Mouse (Mus musculus) retina, postnatal 7 days (tissue): ENCODE measurements at regions not wholly inside any gene's neighbourhood (a gene's known extent, or its start where the extent isn't known, plus 50 kb on each side); places are given as distances from the start of the nearest gene placed in this dataset.
A peak's percentile ranks its signal among the peaks of the same experiment; 100 is the strongest.
"Not testable (repeated sequence)": the region's sequence is repeated elsewhere in the genome, so short reads cannot be mapped to it uniquely, and the experiment has no call there.

Source experiments
- DNase-seq: peaks from one replicate; pipeline ENCODE4 v3.0.0-alpha.2; 2012; ENCODE audit warnings: low read depth, low spot score

DNA sequence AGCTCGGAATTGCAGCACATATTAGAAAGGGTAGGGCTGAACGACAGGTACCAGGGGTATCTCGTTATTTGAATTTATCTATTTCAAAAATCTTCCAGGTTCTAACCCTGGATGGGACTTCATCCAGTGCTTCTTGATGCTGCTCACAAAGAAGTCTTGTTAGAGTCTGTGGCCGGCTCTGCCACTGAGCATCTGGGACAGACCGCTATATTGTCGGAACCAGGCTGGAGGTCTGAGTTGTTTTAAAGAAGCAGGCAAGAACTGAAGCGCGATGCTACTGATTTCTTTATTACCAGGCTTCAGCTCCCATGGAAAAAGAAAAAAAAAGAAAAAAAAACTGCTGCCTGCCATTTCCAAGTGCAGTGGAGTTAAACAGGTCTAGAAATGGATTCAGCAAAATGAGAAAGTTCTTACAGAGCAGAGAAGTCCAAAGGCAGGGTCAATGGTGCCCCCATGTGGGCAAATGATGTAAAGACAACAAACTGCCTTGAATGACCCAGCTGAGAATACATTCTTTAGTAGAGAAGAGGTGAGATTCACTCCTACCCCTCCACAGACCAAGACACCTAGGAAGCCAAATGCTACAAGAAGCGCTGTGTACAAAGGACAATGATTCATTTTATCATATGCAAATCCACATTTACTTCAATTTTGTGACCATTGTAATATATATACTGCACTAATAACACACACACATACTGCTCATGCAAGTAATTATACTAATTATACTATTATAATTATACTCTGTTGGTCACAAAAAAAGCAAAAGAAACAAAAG lies 106.2 kb upstream of the Gcfc2 start:
- peak; percentile 35 for DNase-seq

DNA sequence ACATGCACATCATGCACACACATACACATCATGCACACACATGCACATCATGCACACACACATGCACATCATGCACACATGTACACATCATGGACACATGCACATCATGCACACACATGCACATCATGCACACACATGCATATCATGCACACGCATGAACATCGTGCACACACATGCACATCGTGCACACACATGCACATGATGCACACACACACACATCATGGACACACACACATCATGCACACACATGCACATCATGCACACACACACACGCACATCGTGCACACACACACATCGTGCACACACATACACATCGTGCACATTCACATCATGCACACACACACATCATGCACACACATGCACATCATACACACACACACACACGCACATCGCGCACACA lies 104.9 kb upstream of the Gcfc2 start:
- no peak for DNase-seq

DNA sequence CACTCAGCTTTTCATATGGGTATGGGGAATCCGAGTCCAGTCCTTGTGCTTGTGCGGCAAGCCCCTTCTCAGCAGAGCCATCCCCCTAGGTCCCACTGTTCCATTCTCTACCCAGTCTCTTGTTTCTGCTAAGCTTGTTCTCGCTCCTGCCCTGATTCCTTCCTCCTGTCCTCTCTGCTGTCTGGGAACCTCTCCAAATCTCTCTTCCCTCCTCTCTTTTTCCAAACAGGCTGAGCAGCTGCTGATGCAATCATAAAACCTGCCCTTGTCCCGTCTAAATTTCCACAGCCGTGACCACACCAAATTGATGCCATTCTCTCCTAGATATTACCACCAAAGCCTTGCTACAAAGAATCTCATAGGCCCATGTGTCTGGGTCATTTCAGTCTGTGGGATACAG lies 103.4 kb upstream of the Gcfc2 start:
- DNase-seq: no peak

DNA sequence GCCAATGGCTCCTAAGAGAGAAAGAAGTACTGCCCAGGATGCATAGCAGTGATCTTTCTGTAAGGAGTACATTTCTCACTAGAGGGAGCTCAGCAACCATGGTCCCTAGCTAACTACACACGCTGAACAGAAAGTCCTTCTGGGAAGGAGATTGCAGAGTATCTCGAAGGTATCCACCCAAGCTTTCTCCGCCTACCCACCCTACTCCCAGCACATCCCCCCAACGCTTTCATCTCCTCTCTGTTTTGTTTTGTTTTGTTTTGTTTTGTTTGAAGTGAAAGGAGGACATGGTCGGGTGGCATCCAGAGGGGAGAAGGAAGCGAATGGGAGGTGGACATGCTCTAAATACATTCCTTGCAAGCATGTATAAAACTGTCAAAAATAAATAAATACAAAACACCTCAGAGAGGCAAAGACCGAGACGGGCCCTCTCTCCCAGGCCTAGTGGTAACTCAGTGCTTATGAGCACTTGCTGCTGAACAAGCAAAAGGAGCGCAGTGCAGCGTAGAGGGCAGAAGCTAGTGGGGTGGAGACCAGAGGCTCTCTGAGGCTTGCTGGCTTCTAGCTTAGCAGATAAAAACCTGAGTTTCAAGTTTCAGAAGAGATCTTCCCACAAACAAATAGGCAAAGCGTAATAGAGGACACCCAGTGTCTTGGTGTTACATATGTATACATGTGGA lies 83.9 kb upstream of the Gcfc2 start:
- no peak for DNase-seq

DNA sequence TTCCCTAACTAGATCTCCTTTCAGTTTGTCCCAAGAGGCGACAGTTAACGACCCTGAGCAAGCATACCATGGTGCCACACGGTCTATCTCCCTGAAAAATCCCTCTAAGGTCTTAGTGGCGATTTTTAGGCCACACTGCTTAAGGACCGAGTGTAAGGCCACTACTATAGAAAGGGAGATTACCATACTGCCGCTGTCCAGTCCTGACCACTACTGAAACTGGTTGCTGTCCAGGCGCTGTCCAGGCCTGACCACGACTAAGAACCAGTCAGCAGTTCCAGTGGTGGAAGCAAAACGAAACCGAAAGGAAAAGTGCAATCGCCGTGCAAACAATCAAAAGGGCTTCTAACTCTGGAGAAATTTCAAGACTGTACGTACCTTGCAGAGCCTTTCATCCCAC lies 55.3 kb upstream of the Gcfc2 start:
- DNase-seq: not testable (repeated sequence)
